Mouse (Mus musculus) midbrain, postnatal 0 days (tissue): Measurements from ENCODE around the gene Acap1. TPM values are rescaled to one million over a fixed set of nuclear protein-coding genes. Genes with fewer than 3 reads are reported as not detected.

Experiments used
- ATAC-seq: fragments of 200-750 bp; cut with Nextera tagmentation; 2 replicates; pipeline ENCODE4 v1.8.0; 2017; ENCODE audit warnings: moderate number of reproducible peaks, mild to moderate bottlenecking, moderate TSS enrichment, moderate library complexity; ENCODE audit not compliant: low FRiP score
- DNase-seq: peaks from one replicate; pipeline ENCODE4 v3.0.0-alpha.2; 2015; ENCODE audit warnings: low spot score
- H3K27ac ChIP-seq: fragments of 300-500 bp; sonication (generic); 2 replicates; pipeline ENCODE4 v1.5.1; 2014; ENCODE audit warnings: low read depth, mild to moderate bottlenecking, low read length, mixed read lengths
- H3K27me3 ChIP-seq: fragments of 300-500 bp; sonication (generic); 2 replicates; pipeline ENCODE4 v1.6.1; 2014; ENCODE audit warnings: low read length, control low read depth, mixed read lengths; ENCODE audit not compliant: insufficient read depth
- H3K36me3 ChIP-seq: fragments of 300-500 bp; sonication (generic); 2 replicates; pipeline ENCODE4 v1.6.1; 2014; ENCODE audit warnings: low read length, control low read depth, mixed read lengths; ENCODE audit not compliant: insufficient read depth
- H3K4me1 ChIP-seq: fragments of 300-500 bp; sonication (generic); 2 replicates; pipeline ENCODE4 v1.6.1; 2014; ENCODE audit warnings: mild to moderate bottlenecking, control low read depth, antibody characterized with exemption, low read length, mixed read lengths; ENCODE audit not compliant: insufficient read depth
- H3K4me2 ChIP-seq: fragments of 300-500 bp; sonication (generic); 2 replicates; pipeline ENCODE4 v1.6.1; 2014; ENCODE audit warnings: low read depth, mild to moderate bottlenecking, low read length, mixed read lengths; ENCODE audit not compliant: poor library complexity, severe bottlenecking
- H3K4me3 ChIP-seq: fragments of 300-500 bp; sonication (generic); 2 replicates; pipeline ENCODE4 v1.5.1; 2014; ENCODE audit warnings: low read depth, mild to moderate bottlenecking, low read length, moderate library complexity
- H3K9ac ChIP-seq: fragments of 300-500 bp; sonication (generic); replicated peaks from 2 replicates; pipeline ENCODE4 v1.6.1; 2014; ENCODE audit warnings: mild to moderate bottlenecking, low read length, moderate library complexity, mixed read lengths; ENCODE audit not compliant: poor library complexity, severe bottlenecking
- H3K9me3 ChIP-seq: fragments of 300-500 bp; sonication (generic); 2 replicates; pipeline ENCODE4 v1.6.1; 2016; ENCODE audit warnings: low read length, control low read depth
- CTCF ChIP-seq: IDR thresholded peaks from 2 replicates; pipeline ENCODE4 v1.5.1; 2016; ENCODE audit warnings: antibody characterized with exemption, mild to moderate bottlenecking
- WGBS: fragments of 180-500 bp; shearing (Covaris S2); extraction: QIAGEN DNeasy Blood & Tissue Kit; methylation state at CpG from one replicate; pipeline ENCODE4 v1.1.7; 2014; 5-methylcytosine and 5-hydroxymethylcytosine counted together
- polyA plus RNA-seq: library from polyadenylated mRNA; unstranded; fragments of >200 nt; fragmentation: Nextera tagmentation; extraction: Ambion mirVana; gene quantifications from 2 replicates; pipeline ENCODE4 v1.2.1, GENCODE M21; 2015
- total RNA-seq: library from RNA; depleted of rRNA; stranded (reverse); fragments of >200 nt; gene quantifications from 2 replicates; pipeline ENCODE4 v1.2.3, GENCODE M21; 2014

Gene Acap1
- total and polyA plus RNA-seq, 2 experiments from 2014 or later: 0.14 TPM; not detected in 1

- no peak overlapping the region for H3K27ac ChIP-seq
- ATAC-seq (no peak), DNase-seq (no peak)
- H3K36me3 ChIP-seq: no peaks in the 10 kb centered on the region
- no peaks in the 10 kb centered on the region for H3K9me3 ChIP-seq
- H3K4me2 ChIP-seq: no peak overlapping the region
- 39% methylated on average over 4 of the region's 4 CpGs for WGBS
- TF ChIP-seq CTCF: no peak
- H3K27me3 ChIP-seq: peaks cover 3% of the 10 kb centered on the region; the same call in 1 of the 2 replicates
- H3K9ac ChIP-seq: no peak overlapping the region
- H3K4me1 ChIP-seq: no peaks in the 10 kb centered on the region
- no peak overlapping the region for H3K4me3 ChIP-seq
Observed at GRCm38 (mm10) chr11:69937385-69937784, 42.0 kb upstream of the Acap1 start.

GRCm38 (mm10) chr11:69936714-69937347 is 41.5 kb upstream of the Acap1 start:
- H3K4me2 ChIP-seq: peak overlapping the region; percentile 99
- no peak for TF ChIP-seq CTCF
- DNase-seq: no peak
- no peaks in the 10 kb centered on the region for H3K4me1 ChIP-seq
- peaks cover 3% of the 10 kb centered on the region; the same call in 1 of the 2 replicates for H3K27me3 ChIP-seq
- peak overlapping the region; percentile 54 for H3K4me3 ChIP-seq
- H3K9me3 ChIP-seq: no peaks in the 10 kb centered on the region
- ATAC-seq: no peak
- no peaks in the 10 kb centered on the region for H3K36me3 ChIP-seq
- H3K27ac ChIP-seq: no peak overlapping the region
- no peak overlapping the region for H3K9ac ChIP-seq
- WGBS: 42% methylated on average over 9 of the region's 9 CpGs

- H3K27me3 ChIP-seq: peaks cover 3% of the 10 kb centered on the region; the same call in 1 of the 2 replicates
- H3K4me1 ChIP-seq: no peaks in the 10 kb centered on the region
- peak overlapping the region; percentile 54 for H3K4me3 ChIP-seq
- DNase-seq (no peak), ATAC-seq (no peak)
- 2% methylated on average over 29 of the region's 30 CpGs for WGBS
- H3K36me3 ChIP-seq: no peaks in the 10 kb centered on the region
- no peak for TF ChIP-seq CTCF
- H3K9me3 ChIP-seq: no peaks in the 10 kb centered on the region
- no peak overlapping the region for H3K27ac ChIP-seq
- H3K4me2 ChIP-seq: peak overlapping the region; percentile 99
- H3K9ac ChIP-seq: peak overlapping the region; percentile 67
Observed at GRCm38 (mm10) chr11:69936156-69936555, 40.8 kb upstream of the Acap1 start.

- WGBS: 2% methylated on average over 38 of the region's 62 CpGs
- no peak within 1 kb of the TSS for H3K27ac ChIP-seq
- no peaks in the 10 kb centered on the region for H3K4me1 ChIP-seq
- H3K9ac ChIP-seq: peak within 1 kb of the TSS; percentile 67
- peak; percentile 94 for DNase-seq
- no peaks in the 10 kb centered on the region for H3K36me3 ChIP-seq
- H3K27me3 ChIP-seq: peaks cover 3% of the 10 kb centered on the region; the same call in 1 of the 2 replicates
- TF ChIP-seq CTCF: peak; percentile 34; the same call in 1 of the 2 replicates
- peak within 1 kb of the TSS; percentile 54 for H3K4me3 ChIP-seq
- peak within 1 kb of the TSS; percentile 99 for H3K4me2 ChIP-seq
- ATAC-seq: peak; percentile 93
- no peaks in the 10 kb centered on the region for H3K9me3 ChIP-seq
Observed at GRCm38 (mm10) chr11:69935137-69935879, 40.0 kb upstream of the Acap1 start, which contains the start of gene Ybx2. Ybx2 (plus strand) TSS chr11:69935796.

- H3K27ac ChIP-seq: no peak overlapping the region
- 22% methylated on average over 6 of the region's 6 CpGs for WGBS
- H3K9ac ChIP-seq: no peak overlapping the region
- H3K27me3 ChIP-seq: peaks cover 3% of the 10 kb centered on the region; the same call in 1 of the 2 replicates
- no peak overlapping the region for H3K4me3 ChIP-seq
- no peaks in the 10 kb centered on the region for H3K4me1 ChIP-seq
- H3K9me3 ChIP-seq: no peaks in the 10 kb centered on the region
- no peak for TF ChIP-seq CTCF
- peak overlapping the region; percentile 28; the same call in 1 of the 2 replicates for H3K4me2 ChIP-seq
- DNase-seq: no peak
- H3K36me3 ChIP-seq: no peaks in the 10 kb centered on the region
- ATAC-seq: no peak
Observed at GRCm38 (mm10) chr11:69934681-69935080, 39.3 kb upstream of the Acap1 start.

- ATAC-seq (0 out of 2 replicates have a peak, but pooled peaks have one; percentile 44), DNase-seq (peak; percentile 86)
- H3K4me3 ChIP-seq: no peak overlapping the region
- H3K4me1 ChIP-seq: no peaks in the 10 kb centered on the region
- no peak overlapping the region for H3K9ac ChIP-seq
- no peaks in the 10 kb centered on the region for H3K9me3 ChIP-seq
- WGBS: under 1% methylated on average over 18 of the region's 18 CpGs
- H3K27me3 ChIP-seq: peaks cover 3% of the 10 kb centered on the region; the same call in 1 of the 2 replicates
- H3K27ac ChIP-seq: no peak overlapping the region
- H3K4me2 ChIP-seq: peak overlapping the region; percentile 28
- no peaks in the 10 kb centered on the region for H3K36me3 ChIP-seq
- peak; percentile 91 for TF ChIP-seq CTCF
Observed at GRCm38 (mm10) chr11:69934169-69934568, 38.8 kb upstream of the Acap1 start.
